Mouse (Mus musculus): ENCODE measurements around the gene Cep63. TPM values are rescaled to one million over a fixed set of nuclear protein-coding genes. Genes with fewer than 3 reads are reported as not detected.

Cep63 gene
- polyA plus RNA-seq, 1 experiment from 2014 or later, result 49.6 TPM

DNA sequence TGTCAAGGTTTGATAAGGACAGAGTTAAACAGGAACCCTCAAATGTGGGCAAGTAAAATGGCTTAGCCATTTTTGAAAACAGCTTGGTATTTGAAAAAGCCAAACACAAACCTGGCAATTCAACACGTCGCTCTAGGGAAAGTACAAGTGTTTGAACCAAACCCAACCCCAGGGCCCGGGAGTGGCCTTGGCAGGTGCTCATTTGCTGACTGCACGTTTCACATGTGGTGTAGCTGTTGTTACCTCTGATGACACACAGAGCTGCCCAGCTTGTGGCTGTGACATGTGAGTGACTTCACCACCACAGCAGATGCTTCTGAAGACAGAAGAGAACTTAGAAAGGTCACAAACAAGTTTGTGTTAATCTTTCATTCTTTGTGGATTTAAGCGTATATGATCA lies 53.4 kb downstream of the Cep63 start:
- Histone ChIP-seq H3K27ac (ENCODE audit: low read depth, low read length) (no peak overlapping the region), H3K9ac (ENCODE audit: low read length) (no peak overlapping the region), H3K9me3 (ENCODE audit: control insufficient read depth, low read length) (no peaks in the 10 kb centered on the region), H3K4me3 (ENCODE audit: low read depth, low read length) (no peak overlapping the region), H3K27me3 (ENCODE audit: control insufficient read depth, insufficient read depth, low read length) (no peaks in the 10 kb centered on the region), H3K4me2 (ENCODE audit: low read depth) (no peak overlapping the region), H3K4me1 (ENCODE audit: control insufficient read depth, insufficient read depth, low read length) (no peaks in the 10 kb centered on the region), H3K36me3 (ENCODE audit: control insufficient read depth, insufficient read depth, low read length) (no peaks in the 10 kb centered on the region)
- DNase-seq (ENCODE audit: low spot score) (no peak), ATAC-seq (ENCODE audit: insufficient read depth, low FRiP score, low TSS enrichment) (no peak)
- 71% methylated on average over 5 of the region's 5 CpGs for WGBS

GRCm38 (mm10) chr9:102558463-102558862 lies 67.9 kb downstream of the Cep63 start:
- Histone ChIP-seq H3K27me3 (ENCODE audit: control insufficient read depth, insufficient read depth, low read length) (no peaks in the 10 kb centered on the region), H3K4me1 (ENCODE audit: control insufficient read depth, insufficient read depth, low read length) (no peaks in the 10 kb centered on the region), H3K4me2 (ENCODE audit: low read depth) (no peak overlapping the region), H3K27ac (ENCODE audit: low read depth, low read length) (no peak overlapping the region), H3K36me3 (ENCODE audit: control insufficient read depth, insufficient read depth, low read length) (no peaks in the 10 kb centered on the region), H3K4me3 (ENCODE audit: low read depth, low read length) (no peak overlapping the region), H3K9ac (ENCODE audit: low read length) (no peak overlapping the region), H3K9me3 (ENCODE audit: control insufficient read depth, low read length) (no peaks in the 10 kb centered on the region)
- no peak for DNase-seq (ENCODE audit: low spot score)
- no peak for ATAC-seq (ENCODE audit: insufficient read depth, low FRiP score, low TSS enrichment)
- 93% methylated on average over 3 of the region's 3 CpGs for WGBS

DNA sequence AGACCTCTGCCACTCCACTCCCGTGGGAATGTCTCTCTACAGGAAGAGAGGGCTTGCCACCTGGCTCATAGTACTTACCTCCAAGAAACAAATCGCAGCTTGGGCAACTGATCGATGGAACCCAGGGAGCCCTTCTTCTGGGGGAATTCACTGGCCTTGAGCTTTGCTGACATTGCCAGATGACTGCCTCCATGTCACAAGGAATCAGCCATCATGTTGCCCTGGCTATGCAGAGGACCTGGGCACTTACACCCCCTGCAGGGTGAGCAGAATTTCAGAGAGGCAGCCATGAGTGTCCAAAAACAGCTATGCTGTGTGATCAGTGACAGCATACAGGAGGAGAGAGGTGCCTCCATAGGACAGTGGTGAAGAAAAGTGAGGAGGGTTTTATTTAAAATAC lies 72.6 kb downstream of the Cep63 start:
- H3K9me3 ChIP-seq (ENCODE audit: control insufficient read depth, low read length), result no peaks in the 10 kb centered on the region
- DNase-seq (ENCODE audit: low spot score), result no peak
- H3K4me1 ChIP-seq (ENCODE audit: control insufficient read depth, insufficient read depth, low read length), result no peaks in the 10 kb centered on the region
- 95% methylated on average over 3 of the region's 3 CpGs for WGBS
- no peak overlapping the region for H3K4me3 ChIP-seq (ENCODE audit: low read depth, low read length)
- no peaks in the 10 kb centered on the region for H3K27me3 ChIP-seq (ENCODE audit: control insufficient read depth, insufficient read depth, low read length)
- no peak overlapping the region for H3K9ac ChIP-seq (ENCODE audit: low read length)
- no peak overlapping the region for H3K27ac ChIP-seq (ENCODE audit: low read depth, low read length)
- H3K36me3 ChIP-seq (ENCODE audit: control insufficient read depth, insufficient read depth, low read length), result no peaks in the 10 kb centered on the region
- no peak for ATAC-seq (ENCODE audit: insufficient read depth, low FRiP score, low TSS enrichment)
- no peak overlapping the region for H3K4me2 ChIP-seq (ENCODE audit: low read depth)

DNA sequence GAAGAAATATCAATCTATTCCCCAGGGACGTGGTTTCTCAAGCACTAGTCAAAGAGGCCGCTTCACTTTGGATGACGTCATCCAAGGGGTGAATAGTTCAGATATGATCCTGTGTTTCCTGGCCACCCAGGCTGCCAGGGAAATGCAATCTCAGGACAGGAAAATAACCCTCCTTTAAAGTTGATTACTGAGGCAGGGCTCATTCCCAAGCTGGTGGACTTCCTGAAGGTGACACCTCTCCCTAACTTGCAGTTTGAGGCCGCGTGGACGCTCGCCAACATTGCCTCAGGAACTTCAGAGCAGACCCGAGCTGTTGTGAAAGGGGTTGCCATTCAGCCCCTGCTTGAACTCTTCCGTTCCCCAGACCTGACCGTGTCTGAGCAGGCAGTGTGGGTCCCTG lies 74.6 kb downstream of the Cep63 start:
- WGBS, result 79% methylated on average over 10 of the region's 10 CpGs
- DNase-seq (ENCODE audit: low spot score), result no peak
- Histone ChIP-seq H3K36me3 (ENCODE audit: control insufficient read depth, insufficient read depth, low read length) (no peaks in the 10 kb centered on the region), H3K4me2 (ENCODE audit: low read depth) (no peak overlapping the region), H3K27me3 (ENCODE audit: control insufficient read depth, insufficient read depth, low read length) (0 out of 2 replicates have a peak, but pooled peaks cover 2% of the 10 kb centered on the region), H3K9me3 (ENCODE audit: control insufficient read depth, low read length) (no peaks in the 10 kb centered on the region), H3K4me3 (ENCODE audit: low read depth, low read length) (no peak overlapping the region), H3K27ac (ENCODE audit: low read depth, low read length) (no peak overlapping the region), H3K4me1 (ENCODE audit: control insufficient read depth, insufficient read depth, low read length) (no peaks in the 10 kb centered on the region), H3K9ac (ENCODE audit: low read length) (no peak overlapping the region)
- ATAC-seq (ENCODE audit: insufficient read depth, low FRiP score, low TSS enrichment), result no peak

DNA sequence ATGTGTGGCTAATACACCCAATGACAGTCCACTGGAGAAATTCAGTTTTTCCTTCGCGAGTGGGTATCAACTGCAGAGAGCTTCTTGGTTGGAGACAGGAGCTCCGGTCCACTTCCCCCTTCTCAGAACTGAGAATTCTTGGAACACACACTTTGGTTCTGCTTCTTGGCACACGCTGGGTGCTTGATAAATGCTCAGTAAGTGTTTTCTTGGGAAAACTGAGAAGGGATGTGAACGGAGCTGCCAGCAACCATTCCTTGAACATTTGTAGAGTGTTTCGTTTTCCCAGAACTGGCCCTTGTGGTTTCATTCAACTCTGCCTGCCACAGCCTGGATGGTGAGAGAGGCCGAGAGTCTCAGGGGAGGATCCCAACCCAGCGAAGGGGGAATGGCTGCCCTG lies 77.1 kb downstream of the Cep63 start:
- Histone ChIP-seq H3K9me3 (ENCODE audit: control insufficient read depth, low read length) (no peaks in the 10 kb centered on the region), H3K4me3 (ENCODE audit: low read depth, low read length) (no peak overlapping the region), H3K36me3 (ENCODE audit: control insufficient read depth, insufficient read depth, low read length) (no peaks in the 10 kb centered on the region), H3K27me3 (ENCODE audit: control insufficient read depth, insufficient read depth, low read length) (0 out of 2 replicates have a peak, but pooled peaks cover 2% of the 10 kb centered on the region), H3K4me1 (ENCODE audit: control insufficient read depth, insufficient read depth, low read length) (peaks cover 3% of the 10 kb centered on the region; the same call in 1 of the 2 replicates), H3K4me2 (ENCODE audit: low read depth) (no peak overlapping the region), H3K9ac (ENCODE audit: low read length) (no peak overlapping the region), H3K27ac (ENCODE audit: low read depth, low read length) (no peak overlapping the region)
- DNase-seq (ENCODE audit: low spot score) (no peak), ATAC-seq (ENCODE audit: insufficient read depth, low FRiP score, low TSS enrichment) (no peak)
- WGBS, result 86% methylated on average over 8 of the region's 8 CpGs

- Histone ChIP-seq H3K4me2 (ENCODE audit: low read depth) (no peak overlapping the region), H3K4me3 (ENCODE audit: low read depth, low read length) (no peak overlapping the region), H3K27ac (ENCODE audit: low read depth, low read length) (no peak overlapping the region), H3K9me3 (ENCODE audit: control insufficient read depth, low read length) (no peaks in the 10 kb centered on the region), H3K27me3 (ENCODE audit: control insufficient read depth, insufficient read depth, low read length) (0 out of 2 replicates have a peak, but pooled peaks cover 2% of the 10 kb centered on the region), H3K9ac (ENCODE audit: low read length) (no peak overlapping the region), H3K4me1 (ENCODE audit: control insufficient read depth, insufficient read depth, low read length) (peaks cover 8% of the 10 kb centered on the region), H3K36me3 (ENCODE audit: control insufficient read depth, insufficient read depth, low read length) (no peaks in the 10 kb centered on the region)
- WGBS, result 36% methylated on average over 7 of the region's 7 CpGs
- ATAC-seq (ENCODE audit: insufficient read depth, low FRiP score, low TSS enrichment) (no peak), DNase-seq (ENCODE audit: low spot score) (no peak)
Observed at GRCm38 (mm10) chr9:102547028-102547354, 79.3 kb downstream of the Cep63 start.

- no peak overlapping the region for H3K4me3 ChIP-seq (ENCODE audit: low read depth, low read length)
- no peaks in the 10 kb centered on the region for H3K36me3 ChIP-seq (ENCODE audit: control insufficient read depth, insufficient read depth, low read length)
- H3K9me3 ChIP-seq (ENCODE audit: control insufficient read depth, low read length), result no peaks in the 10 kb centered on the region
- no peak for DNase-seq (ENCODE audit: low spot score)
- H3K9ac ChIP-seq (ENCODE audit: low read length), result no peak overlapping the region
- 62% methylated on average over 20 of the region's 20 CpGs for WGBS
- H3K27ac ChIP-seq (ENCODE audit: low read depth, low read length), result no peak overlapping the region
- 0 out of 2 replicates have a peak, but pooled peaks cover 2% of the 10 kb centered on the region for H3K27me3 ChIP-seq (ENCODE audit: control insufficient read depth, insufficient read depth, low read length)
- ATAC-seq (ENCODE audit: insufficient read depth, low FRiP score, low TSS enrichment), result no peak
- H3K4me2 ChIP-seq (ENCODE audit: low read depth), result no peak overlapping the region; the same call in 1 of the 2 replicates
- H3K4me1 ChIP-seq (ENCODE audit: control insufficient read depth, insufficient read depth, low read length), result peaks cover 8% of the 10 kb centered on the region
Observed at GRCm38 (mm10) chr9:102546256-102547027, 79.9 kb downstream of the Cep63 start.

GRCm38 (mm10) chr9:102545406-102546255 lies 80.7 kb downstream of the Cep63 start:
- peak overlapping the region; percentile 32 for H3K9ac ChIP-seq (ENCODE audit: low read length)
- DNase-seq (ENCODE audit: low spot score), result no peak

More at GRCm38 (mm10) chr9:102545406-102546255, 80.7 kb downstream of the Cep63 start:
- H3K4me2 ChIP-seq (ENCODE audit: low read depth), result peak overlapping the region; percentile 73
- ATAC-seq (ENCODE audit: insufficient read depth, low FRiP score, low TSS enrichment), result peak; percentile 31; the same call in 1 of the 2 replicates
- 0 out of 2 replicates have a peak overlapping the region, but pooled peaks have one; percentile 10 for H3K4me3 ChIP-seq (ENCODE audit: low read depth, low read length)
- 16% methylated on average over 22 of the region's 22 CpGs for WGBS
- H3K27me3 ChIP-seq (ENCODE audit: control insufficient read depth, insufficient read depth, low read length), result 0 out of 2 replicates have a peak, but pooled peaks cover 2% of the 10 kb centered on the region
- peaks cover 8% of the 10 kb centered on the region for H3K4me1 ChIP-seq (ENCODE audit: control insufficient read depth, insufficient read depth, low read length)
- H3K36me3 ChIP-seq (ENCODE audit: control insufficient read depth, insufficient read depth, low read length), result no peaks in the 10 kb centered on the region
- H3K27ac ChIP-seq (ENCODE audit: low read depth, low read length), result no peak overlapping the region
- no peaks in the 10 kb centered on the region for H3K9me3 ChIP-seq (ENCODE audit: control insufficient read depth, low read length)
